Mouse (Mus musculus) gonadal fat pad, adult 2 months (tissue): Measurements from ENCODE around the gene Selenbp2. TPM values are rescaled to one million over a fixed set of nuclear protein-coding genes. Genes with fewer than 3 reads are reported as not detected.
"Not testable (repeated sequence)": the region's sequence is repeated elsewhere in the genome, so short reads cannot be mapped to it uniquely, and the experiment has no call there.

ENCODE experiments used
- DNase-seq: peaks from one replicate; pipeline ENCODE4 v3.0.0-alpha.2; 2012; ENCODE audit warnings: low read depth
- polyA plus RNA-seq: library from polyadenylated mRNA; depleted of rRNA; stranded (reverse); fragments of >200 nt; gene quantifications from 2 replicates; pipeline ENCODE4 v1.2.3, GENCODE M21; 2012; rRNA removed

The Selenbp2 gene
- polyA plus RNA-seq, 1 experiment = 6.4 TPM

- DNase-seq = no peak
These were observed 2.6 kb upstream of the Selenbp2 start for GRCm38 (mm10) chr3:94690616-94691247.

- DNase-seq = not testable (repeated sequence)
These were observed 1.7 kb upstream of the Selenbp2 start for GRCm38 (mm10) chr3:94691694-94692093.

DNA sequence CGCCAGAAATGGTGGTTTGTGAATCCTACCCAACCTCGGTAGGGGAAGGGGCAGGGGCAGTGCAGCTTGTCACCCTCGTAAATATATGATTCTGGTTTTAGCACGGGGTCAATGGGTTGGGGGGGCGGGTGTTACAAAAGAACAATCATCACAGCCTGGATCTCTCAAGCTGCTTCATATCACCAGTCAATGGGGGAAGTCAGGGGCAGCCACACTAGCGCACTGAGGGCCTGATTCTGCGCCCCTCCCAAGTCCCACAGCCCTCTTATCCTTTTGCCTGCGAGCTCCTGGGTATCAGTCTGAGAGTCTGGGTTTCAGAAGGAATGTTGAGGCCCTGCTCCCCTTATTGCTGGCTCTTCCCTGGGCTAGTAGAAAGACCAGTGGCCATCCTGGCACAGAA, 518 bp downstream of the Selenbp2 start:
- not testable (repeated sequence) for DNase-seq

- not testable (repeated sequence) for DNase-seq
These were observed 2.2 kb downstream of the Selenbp2 start for GRCm38 (mm10) chr3:94695591-94695990.

DNA sequence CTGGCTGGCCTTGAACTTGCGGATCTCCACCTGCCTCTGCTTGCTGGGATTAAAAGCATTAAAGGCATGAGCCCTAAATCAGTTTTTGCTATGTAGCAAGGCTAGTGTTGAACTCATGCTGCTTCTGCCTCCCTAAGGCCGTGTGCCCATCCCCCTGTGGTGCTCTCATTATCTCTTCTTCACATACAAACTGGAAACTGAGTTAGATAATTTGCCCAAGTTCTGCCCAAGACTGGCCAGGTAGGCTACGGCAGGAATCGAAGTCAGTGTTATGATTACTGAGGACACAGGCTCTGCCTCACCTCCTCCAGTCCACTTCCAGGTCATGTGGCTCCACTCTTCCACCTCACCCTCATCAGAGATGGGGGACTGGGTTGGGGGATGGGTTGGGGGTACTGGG, 2.9 kb downstream of the Selenbp2 start:
- not testable (repeated sequence) for DNase-seq

- not testable (repeated sequence) for DNase-seq
These were observed 8.9 kb downstream of the Selenbp2 start for GRCm38 (mm10) chr3:94702163-94702810.

GRCm38 (mm10) chr3:94702856-94703255, 9.5 kb downstream of the Selenbp2 start:
- no peak for DNase-seq

DNA sequence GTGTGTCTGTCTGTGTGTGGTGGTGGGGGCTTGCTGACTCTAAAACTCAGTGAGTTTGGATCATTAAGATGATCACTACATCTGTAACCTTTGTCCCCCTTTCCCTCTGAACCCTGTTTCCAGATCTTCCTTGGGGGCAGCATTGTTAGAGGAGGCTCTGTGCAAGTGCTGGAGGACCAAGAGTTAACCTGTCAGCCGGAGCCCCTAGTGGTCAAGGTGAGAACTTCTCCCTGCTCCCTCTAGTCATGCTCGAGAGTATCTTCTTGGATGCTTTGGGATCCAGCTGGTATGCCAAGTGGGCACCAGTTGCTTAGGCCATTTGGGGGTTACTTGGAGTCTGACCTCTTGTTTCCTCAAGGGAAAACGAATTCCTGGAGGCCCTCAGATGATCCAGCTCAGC, 10.0 kb downstream of the Selenbp2 start:
- not testable (repeated sequence) for DNase-seq

GRCm38 (mm10) chr3:94710591-94710990, 17.2 kb downstream of the Selenbp2 start:
- DNase-seq = not testable (repeated sequence)

- not testable (repeated sequence) for DNase-seq
These were observed 20.1 kb downstream of the Selenbp2 start for GRCm38 (mm10) chr3:94713424-94713823.

DNA sequence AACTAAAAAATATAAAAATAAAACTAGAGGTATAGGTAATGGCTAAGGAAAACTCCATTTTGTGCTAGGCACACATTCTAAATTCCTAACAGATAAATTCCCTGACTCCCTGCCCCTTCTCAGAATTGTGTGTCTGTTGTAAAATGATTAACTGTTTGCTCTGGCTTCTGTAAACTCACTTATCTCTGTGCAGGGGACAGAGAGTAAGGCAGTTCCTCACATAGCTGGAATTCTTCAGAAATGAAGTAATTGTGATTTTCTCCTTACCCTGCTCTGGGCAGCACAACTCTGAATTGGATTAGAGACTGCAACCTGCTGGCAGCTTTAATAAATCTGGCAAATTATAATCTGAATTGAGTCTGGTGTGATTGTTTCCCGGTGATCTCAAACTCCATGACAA, 24.9 kb downstream of the Selenbp2 start:
- not testable (repeated sequence) for DNase-seq

DNA sequence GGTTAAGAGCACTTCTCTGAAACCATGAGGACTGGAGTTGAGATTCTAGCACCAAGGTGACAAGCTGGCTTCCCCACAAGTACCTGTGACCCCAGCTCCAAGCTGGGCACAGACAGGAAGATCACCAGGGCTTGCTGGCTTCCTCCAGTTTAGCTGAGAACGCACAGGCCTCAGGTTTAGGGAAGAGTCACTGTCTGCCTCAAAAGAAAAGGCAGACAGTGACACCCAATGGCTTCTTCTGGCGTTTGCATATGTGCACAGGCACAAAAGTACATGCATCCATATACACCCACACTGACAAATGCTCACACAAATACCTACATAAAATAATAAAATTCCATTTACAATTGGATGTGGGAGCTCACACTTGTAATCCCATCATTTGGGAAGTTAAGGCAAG, 30.3 kb downstream of the Selenbp2 start:
- DNase-seq = not testable (repeated sequence)

- DNase-seq = no peak
These were observed 52.3 kb downstream of the Selenbp2 start for GRCm38 (mm10) chr3:94745691-94746090.

Other genes starting within 250 kb of the Selenbp2 start
- 28.5 and 31.4 TPM in 2 replicates for gene Oaz3, start 249.6 kb upstream of the Selenbp2 start, polyA plus RNA-seq
- gene Celf3, start 215.3 kb upstream of the Selenbp2 start, polyA plus RNA-seq = 0.09 and 0.49 TPM in 2 replicates
- gene Riiad1, start 213.2 kb upstream of the Selenbp2 start, polyA plus RNA-seq = 0.69 and 1.7 TPM in 2 replicates
- gene Snx27, start 110.8 kb upstream of the Selenbp2 start, polyA plus RNA-seq = 7.9 and 10.0 TPM in 2 replicates
- gene Gm10972, start 50.4 kb upstream of the Selenbp2 start, polyA plus RNA-seq = not detected in 2 replicates
- 10.5 and 10.7 TPM in 2 replicates for gene Tuft1, start 34.7 kb upstream of the Selenbp2 start, polyA plus RNA-seq
- 5.3 and 7.5 TPM in 2 replicates for gene Cgn, start 92.9 kb downstream of the Selenbp2 start, polyA plus RNA-seq
- gene Pogz, start 144.0 kb downstream of the Selenbp2 start, polyA plus RNA-seq = 16.2 and 21.9 TPM in 2 replicates
- gene Psmb4, start 193.4 kb downstream of the Selenbp2 start, polyA plus RNA-seq = 284 and 285 TPM in 2 replicates
- 130 and 163 TPM in 2 replicates for gene Selenbp1, start 239.5 kb downstream of the Selenbp2 start, polyA plus RNA-seq